Mouse (Mus musculus) hematopoietic multipotent progenitor cell, adult 10-12 weeks (in vitro differentiated cells): ENCODE results near the gene Faxc. TPM values are rescaled to one million over a fixed set of nuclear protein-coding genes. Genes with fewer than 3 reads are reported as not detected.

ENCODE experiments used
- polyA plus RNA-seq: library from polyadenylated mRNA; stranded (reverse); fragments of >175 nt; gene quantifications from 2 replicates; pipeline ENCODE4 v1.2.3, GENCODE M21; 2012; ENCODE audit warnings: low replicate concordance

Faxc gene
- polyA plus RNA-seq = not detected in 2 replicates

GRCm38 (mm10) chr4:21930971-21931771 is at the start of gene Faxc:
Gene Faxc (plus strand): TSS chr4:21931329.

Other genes starting within 250 kb of the Faxc start
- gene Prdm13, start 245.4 kb upstream of the Faxc start, polyA plus RNA-seq = not detected in 2 replicates
- 0.39 and 2.5 TPM in 2 replicates for gene Ccnc, start 203.6 kb upstream of the Faxc start, polyA plus RNA-seq
- gene Usp45, start 164.2 kb upstream of the Faxc start, polyA plus RNA-seq = 3.7 and 4.3 TPM in 2 replicates
- gene Tstd3, start 164.1 kb upstream of the Faxc start, polyA plus RNA-seq = 1.8 and 3.6 TPM in 2 replicates
- gene Pnisr, start 83.7 kb upstream of the Faxc start, polyA plus RNA-seq = 14.0 and 146 TPM in 2 replicates
- gene Coq3, start 51.7 kb upstream of the Faxc start, polyA plus RNA-seq = 1.4 and 3.0 TPM in 2 replicates